Mouse (Mus musculus): Measurements from ENCODE around the gene Aipl1. TPM values are rescaled to one million over a fixed set of nuclear protein-coding genes. Genes with fewer than 3 reads are reported as not detected.

Aipl1 gene
- total and polyA plus RNA-seq, 3 experiments, result 0.71 to 0.93 (median 0.81) TPM

DNA sequence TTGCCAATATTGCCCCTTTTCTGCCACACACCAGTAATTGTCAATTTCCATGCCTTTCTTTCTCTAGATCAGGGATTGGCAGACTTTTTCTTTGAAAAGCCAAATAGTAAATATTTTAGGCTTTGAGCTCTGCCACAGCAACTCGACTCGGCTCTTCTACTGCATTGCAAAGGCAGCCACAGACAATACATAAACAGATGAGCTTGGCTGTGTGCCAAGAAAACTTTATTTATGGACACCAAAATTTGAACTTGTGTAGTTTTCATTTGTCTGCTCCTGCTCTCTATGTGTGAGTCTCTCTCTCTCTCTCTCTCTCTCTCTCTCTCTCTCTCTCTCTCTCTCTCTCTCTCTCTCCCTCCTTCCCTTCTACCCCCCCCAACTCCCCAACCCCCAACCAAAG lies 17.9 kb upstream of the Aipl1 start:
- Histone ChIP-seq H3K27ac (ENCODE audit: insufficient read depth, low read depth) (no peak overlapping the region), H3K9me3 (replicated peaks; ENCODE audit: low read length) (no peaks in the 10 kb centered on the region), H3K4me1 (ENCODE audit: control insufficient read depth in 1 of 2, insufficient read depth in 2 of 2) (peaks cover 8 to 27% of the 10 kb centered on the region in 2 experiments; a peak in 3 of 4 replicates), H3K27me3 (replicated peaks) (peaks cover 21% of the 10 kb centered on the region), H3K9ac (ENCODE audit: insufficient read depth, low read depth) (no peak overlapping the region), H3K4me2 (ENCODE audit: insufficient read depth, low read depth, poor library complexity, severe bottlenecking) (no peak overlapping the region), H3K4me3 (replicated peaks in 1 of 3; ENCODE audit: low read depth in 2 of 3, low read length in 2 of 3, poor library complexity in 1 of 3) (no peak overlapping the region), H3K36me3 (replicated peaks in 1 of 2; ENCODE audit: control insufficient read depth in 1 of 2, insufficient read depth in 1 of 2, low read length in 1 of 2) (no peaks in the 10 kb centered on the region), H3K79me2 (replicated peaks; ENCODE audit: control insufficient read depth, extremely low read depth, insufficient read depth, poor library complexity, severe bottlenecking) (no peaks in the 10 kb centered on the region)
- DNase-seq (ENCODE audit: extremely low read depth), result no peak
- in situ Hi-C loops (cut with MboI; ENCODE audit: low pct_ligation_motif_present, low pct_unique_long_range_greater_than_20kb, low sequenced_read_pairs), result loop anchor here (5.0 kb wide), 1 partner anchor 87 kb away; no protein-coding TSS in a partner anchor
- TF ChIP-seq MXI1 (IDR thresholded peaks at IDR 0.05; ENCODE audit: low read depth, low read length) (no peak), GABPA (IDR thresholded peaks at IDR 0.05; ENCODE audit: insufficient replicate concordance, low read depth, low read length) (no peak), CHD1 (IDR thresholded peaks at IDR 0.05; ENCODE audit: low read depth, low read length) (no peak), NRF1 (IDR thresholded peaks at IDR 0.05; ENCODE audit: low read depth, low read length) (no peak), ELF1 (IDR thresholded peaks at IDR 0.05; ENCODE audit: low read depth, low read length) (no peak), CTCF (conservative IDR thresholded peaks at IDR 0.05 in 1 of 2, IDR thresholded peaks at IDR 0.05 in 1 of 2; ENCODE audit: low read depth in 2 of 2, low read length in 2 of 2) (no peak), KAT2A (IDR thresholded peaks at IDR 0.05; ENCODE audit: insufficient replicate concordance, low read length) (no peak)
- dilution Hi-C loops (cut with MboI; ENCODE audit: extremely low pct_ligation_motif_present, extremely low pct_unique_long_range_greater_than_20kb, low sequenced_read_pairs), result no loop called here

DNA sequence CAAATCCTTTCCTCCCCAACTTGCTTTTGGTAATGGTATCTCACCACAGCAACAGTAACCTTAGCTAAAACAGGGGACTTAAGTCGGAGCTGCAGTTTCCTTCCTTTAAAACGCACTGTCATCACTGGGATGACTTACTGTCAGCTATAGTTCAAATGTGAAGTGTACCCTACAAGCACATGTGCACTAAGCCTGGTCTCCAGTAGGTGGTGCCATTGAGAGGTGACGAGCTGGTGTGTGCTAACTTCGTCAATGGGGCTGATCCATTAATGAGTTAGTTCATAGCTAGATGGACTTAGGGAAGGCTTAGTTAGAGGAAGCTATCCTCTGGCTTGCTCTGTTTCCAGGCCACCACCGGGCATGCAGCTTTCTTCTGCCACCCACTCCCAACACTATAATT lies 15.3 kb upstream of the Aipl1 start:
- peak; percentile 90 for DNase-seq (ENCODE audit: extremely low read depth)
- dilution Hi-C loops (cut with MboI; ENCODE audit: extremely low pct_ligation_motif_present, extremely low pct_unique_long_range_greater_than_20kb, low sequenced_read_pairs), result no loop called here
- Histone ChIP-seq H3K9me3 (replicated peaks; ENCODE audit: low read length) (no peaks in the 10 kb centered on the region), H3K4me1 (ENCODE audit: control insufficient read depth in 1 of 2, insufficient read depth in 2 of 2) (peaks cover 2 to 19% of the 10 kb centered on the region in 2 experiments; a peak in 2 of 4 replicates), H3K27ac (ENCODE audit: insufficient read depth, low read depth) (no peak overlapping the region), H3K9ac (ENCODE audit: insufficient read depth, low read depth) (no peak overlapping the region), H3K79me2 (replicated peaks; ENCODE audit: control insufficient read depth, extremely low read depth, insufficient read depth, poor library complexity, severe bottlenecking) (no peaks in the 10 kb centered on the region), H3K4me2 (ENCODE audit: insufficient read depth, low read depth, poor library complexity, severe bottlenecking) (no peak overlapping the region), H3K36me3 (replicated peaks in 1 of 2; ENCODE audit: control insufficient read depth in 1 of 2, insufficient read depth in 1 of 2, low read length in 1 of 2) (peaks cover 0 to 15% of the 10 kb centered on the region in 2 experiments), H3K4me3 (replicated peaks in 1 of 3; ENCODE audit: low read depth in 2 of 3, low read length in 2 of 3, poor library complexity in 1 of 3) (no peak overlapping the region), H3K27me3 (replicated peaks) (peaks cover 16% of the 10 kb centered on the region)
- in situ Hi-C loops (cut with MboI; ENCODE audit: low pct_ligation_motif_present, low pct_unique_long_range_greater_than_20kb, low sequenced_read_pairs), result no loop called here
- TF ChIP-seq MXI1 (IDR thresholded peaks at IDR 0.05; ENCODE audit: low read depth, low read length) (no peak), USF1 (IDR thresholded peaks at IDR 0.05; ENCODE audit: low read depth, low read length) (no peak), MAFK (IDR thresholded peaks at IDR 0.05; ENCODE audit: insufficient replicate concordance, low read length) (no peak), IRF4 (IDR thresholded peaks at IDR 0.05; ENCODE audit: low read depth, low read length) (peak; percentile 42; the same call in 1 of the 2 replicates), JUND (conservative IDR thresholded peaks at IDR 0.05; ENCODE audit: low read depth, low read length) (no peak), ZC3H11A (IDR thresholded peaks at IDR 0.05; ENCODE audit: low read depth, low read length) (peak; percentile 43), ELF1 (IDR thresholded peaks at IDR 0.05; ENCODE audit: low read depth, low read length) (no peak), ZMIZ1 (IDR thresholded peaks at IDR 0.05; ENCODE audit: low read depth, low read length) (no peak), MEF2A (IDR thresholded peaks at IDR 0.05; ENCODE audit: borderline replicate concordance, low read depth, low read length) (no peak; the same call in 1 of the 2 replicates), PAX5 (IDR thresholded peaks at IDR 0.05; ENCODE audit: low read length) (no peak), MYC (IDR thresholded peaks at IDR 0.05; ENCODE audit: low read depth, low read length) (peak; percentile 96), MAX (IDR thresholded peaks at IDR 0.05; ENCODE audit: low read length) (peak; percentile 95), JUN (IDR thresholded peaks at IDR 0.05; ENCODE audit: insufficient read depth, low read depth, low read length) (no peak), BHLHE40 (IDR thresholded peaks at IDR 0.05; ENCODE audit: low read depth, low read length) (peak; percentile 44; the same call in 1 of the 2 replicates), NRF1 (IDR thresholded peaks at IDR 0.05; ENCODE audit: low read depth, low read length) (no peak), ZKSCAN1 (IDR thresholded peaks at IDR 0.05; ENCODE audit: borderline replicate concordance, low read depth, low read length) (no peak), MAZ (IDR thresholded peaks at IDR 0.05; ENCODE audit: low read depth, low read length) (no peak), RAD21 (IDR thresholded peaks at IDR 0.05; ENCODE audit: low read depth, low read length) (peak; percentile 95), HCFC1 (IDR thresholded peaks at IDR 0.05; ENCODE audit: low read depth, low read length) (no peak), NELFE (IDR thresholded peaks at IDR 0.05; ENCODE audit: low read depth, low read length) (peak; percentile 54; the same call in 1 of the 2 replicates), E2F4 (IDR thresholded peaks at IDR 0.05; ENCODE audit: insufficient replicate concordance, low read depth, low read length) (no peak), UBTF (IDR thresholded peaks at IDR 0.05; ENCODE audit: low read depth, low read length) (no peak), CTCF (conservative IDR thresholded peaks at IDR 0.05 in 1 of 2, IDR thresholded peaks at IDR 0.05 in 1 of 2; ENCODE audit: low read depth in 2 of 2, low read length in 2 of 2) (peak; percentile 97 to 99), SMC3 (IDR thresholded peaks at IDR 0.05; ENCODE audit: low read depth, low read length) (peak; percentile 92)

Measured in CH12.LX (cell line).